Mouse (Mus musculus): Measurements from ENCODE around the gene AC161166.1. TPM values are rescaled to one million over a fixed set of nuclear protein-coding genes. Genes with fewer than 3 reads are reported as not detected.
"Not testable (repeated sequence)": the region's sequence is repeated elsewhere in the genome, so short reads cannot be mapped to it uniquely, and the experiment has no call there.

The AC161166.1 gene
- total and polyA plus RNA-seq, 3 experiments, result not detected

GRCm38 (mm10) chr7:24525686-24526420, 13.6 kb upstream of the AC161166.1 start:
- no peak for DNase-seq

GRCm38 (mm10) chr7:24524978-24525377, 12.7 kb upstream of the AC161166.1 start:
- no peak for DNase-seq

- no peak for DNase-seq
Observed at GRCm38 (mm10) chr7:24523723-24524122, 11.5 kb upstream of the AC161166.1 start.

- DNase-seq, result no peak
Observed at GRCm38 (mm10) chr7:24522805-24523204, 10.6 kb upstream of the AC161166.1 start.

- DNase-seq, result not testable (repeated sequence)
Observed at GRCm38 (mm10) chr7:24520054-24520453, 7.8 kb upstream of the AC161166.1 start.

- DNase-seq, result no peak
Observed at GRCm38 (mm10) chr7:24519130-24519529, 6.9 kb upstream of the AC161166.1 start.

GRCm38 (mm10) chr7:24517654-24518053, 5.4 kb upstream of the AC161166.1 start:
- no peak for DNase-seq

- DNase-seq, result no peak
Observed at GRCm38 (mm10) chr7:24517077-24517476, 4.8 kb upstream of the AC161166.1 start.

GRCm38 (mm10) chr7:24516319-24516718, 4.1 kb upstream of the AC161166.1 start:
- not testable (repeated sequence) for DNase-seq

- DNase-seq, result no peak
Observed at GRCm38 (mm10) chr7:24507726-24508114, 4.5 kb downstream of the AC161166.1 start.

- peak; percentile 92 for DNase-seq
Observed at GRCm38 (mm10) chr7:24506838-24507725, 5.2 kb downstream of the AC161166.1 start, which contains the start of gene Zfp428. Gene Zfp428, plus strand, starts transcription at chr7:24507006.

- peak; percentile 64 for DNase-seq
Observed at GRCm38 (mm10) chr7:24506476-24506837, 5.8 kb downstream of the AC161166.1 start.

- DNase-seq, result no peak
Observed at GRCm38 (mm10) chr7:24506065-24506459, 6.2 kb downstream of the AC161166.1 start.

GRCm38 (mm10) chr7:24505447-24506064, 6.7 kb downstream of the AC161166.1 start:
- no peak for DNase-seq

GRCm38 (mm10) chr7:24504868-24505267, 7.4 kb downstream of the AC161166.1 start:
- DNase-seq, result no peak

GRCm38 (mm10) chr7:24504004-24504403, 8.3 kb downstream of the AC161166.1 start:
- no peak for DNase-seq

- DNase-seq, result no peak
Observed at GRCm38 (mm10) chr7:24501492-24501891, 10.8 kb downstream of the AC161166.1 start.

GRCm38 (mm10) chr7:24500929-24501328, 11.3 kb downstream of the AC161166.1 start:
- no peak for DNase-seq

GRCm38 (mm10) chr7:24499856-24500577, 12.2 kb downstream of the AC161166.1 start:
- no peak for DNase-seq

- no peak for DNase-seq
Observed at GRCm38 (mm10) chr7:24488303-24488702, 24.0 kb downstream of the AC161166.1 start.

- no peak for DNase-seq
Observed at GRCm38 (mm10) chr7:24487403-24487802, 24.9 kb downstream of the AC161166.1 start.

- no peak for DNase-seq
Observed at GRCm38 (mm10) chr7:24486654-24487130, 25.6 kb downstream of the AC161166.1 start.
